Mouse (Mus musculus): ENCODE results near the gene Cabp7. TPM values are rescaled to one million over a fixed set of nuclear protein-coding genes. Genes with fewer than 3 reads are reported as not detected.
A peak's percentile ranks its signal among the peaks of the same experiment; 100 is the strongest.

Cabp7 gene
- 1.9 and 4.5 TPM in 2 replicates for total RNA-seq (2012; rRNA removed)

GRCm38 (mm10) chr11:4746733-4747132 is at the start of gene Cabp7:
Cabp7 (minus strand) TSS chr11:4746778.
- Histone ChIP-seq H3K36me3 (ENCODE audit: control insufficient read depth, insufficient read depth, low read length, poor library complexity, severe bottlenecking) (no peaks in the 10 kb centered on the region), H3K9ac (ENCODE audit: insufficient read depth, low read depth, low read length, poor library complexity, severe bottlenecking) (peak within 1 kb of the TSS; percentile 71), H3K9me3 (ENCODE audit: control insufficient read depth, insufficient read depth, low read depth, low read length) (no peaks in the 10 kb centered on the region), H3K4me1 (ENCODE audit: control insufficient read depth in 2 of 2, insufficient read depth in 2 of 2, low read length in 2 of 2, poor library complexity in 1 of 2) (peaks cover 0 to 4% of the 10 kb centered on the region in 2 experiments; a peak in 2 of 4 replicates), H3K4me3 (ENCODE audit: insufficient read depth in 1 of 2, low read depth in 1 of 2, low read length in 2 of 2, poor library complexity in 1 of 2, severe bottlenecking in 1 of 2) (peak within 1 kb of the TSS; percentile 82 to 92), H3K27ac (ENCODE audit: insufficient read depth, low read depth, low read length, poor library complexity, severe bottlenecking) (no peak within 1 kb of the TSS)
- DNase-seq (ENCODE audit: low read depth, low spot score), result no peak
- TF ChIP-seq ZNF384 (IDR thresholded peaks at IDR 0.05; ENCODE audit: low read depth, low read length) (no peak), MAFK (IDR thresholded peaks at IDR 0.05; ENCODE audit: insufficient read depth, low read depth, low read length) (no peak), HCFC1 (IDR thresholded peaks at IDR 0.05; ENCODE audit: borderline replicate concordance, insufficient read depth, low read length) (no peak), CHD2 (IDR thresholded peaks at IDR 0.05; ENCODE audit: low read depth, low read length) (no peak), ZC3H11A (IDR thresholded peaks at IDR 0.05; ENCODE audit: borderline replicate concordance, low read depth, low read length) (no peak)
- in situ Hi-C loops (cut with MboI; ENCODE audit: low sequenced_read_pairs in 2 of 2, unreplicated experiment in 2 of 2), result no loop called here

DNA sequence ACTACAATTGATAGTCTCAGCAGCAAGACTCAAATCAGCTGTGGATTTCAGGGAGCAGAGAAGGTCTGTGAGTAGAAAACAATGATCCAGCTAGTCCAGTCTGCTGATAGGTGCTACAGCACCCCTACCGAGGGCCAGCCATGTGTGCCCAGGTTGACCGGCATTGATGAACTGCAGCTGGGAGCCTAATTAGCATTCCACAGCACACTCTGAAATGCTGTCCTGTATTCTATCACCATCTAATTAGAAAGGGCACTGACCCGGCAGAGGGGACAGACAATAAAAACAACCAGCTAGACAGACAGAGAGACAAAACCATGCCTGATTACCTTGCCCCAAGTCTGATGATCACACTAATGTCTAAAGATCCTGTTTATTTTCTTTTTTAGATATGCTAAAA is 46.4 kb upstream of the Cabp7 start:
- no peak overlapping the region for H3K27ac ChIP-seq (ENCODE audit: insufficient read depth, low read depth, low read length, poor library complexity, severe bottlenecking)
- no peak for DNase-seq (ENCODE audit: low read depth, low spot score)
- H3K4me3 ChIP-seq (ENCODE audit: insufficient read depth in 1 of 2, low read depth in 1 of 2, low read length in 2 of 2, poor library complexity in 1 of 2, severe bottlenecking in 1 of 2), result no peak overlapping the region
- 0 out of 4 replicates have a peak, but pooled peaks cover 0 to 2% of the 10 kb centered on the region in 2 experiments for H3K4me1 ChIP-seq (ENCODE audit: control insufficient read depth in 2 of 2, insufficient read depth in 2 of 2, low read length in 2 of 2, poor library complexity in 1 of 2)
- H3K9ac ChIP-seq (ENCODE audit: insufficient read depth, low read depth, low read length, poor library complexity, severe bottlenecking), result no peak overlapping the region
- in situ Hi-C loops (cut with MboI; ENCODE audit: low sequenced_read_pairs in 2 of 2, unreplicated experiment in 2 of 2), result no loop called here
- TF ChIP-seq ZNF384 (IDR thresholded peaks at IDR 0.05; ENCODE audit: low read depth, low read length) (no peak), MAFK (IDR thresholded peaks at IDR 0.05; ENCODE audit: insufficient read depth, low read depth, low read length) (no peak), CHD2 (IDR thresholded peaks at IDR 0.05; ENCODE audit: low read depth, low read length) (no peak), ZC3H11A (IDR thresholded peaks at IDR 0.05; ENCODE audit: borderline replicate concordance, low read depth, low read length) (no peak), HCFC1 (IDR thresholded peaks at IDR 0.05; ENCODE audit: borderline replicate concordance, insufficient read depth, low read length) (no peak)
- peaks cover 38% of the 10 kb centered on the region for H3K36me3 ChIP-seq (ENCODE audit: control insufficient read depth, insufficient read depth, low read length, poor library complexity, severe bottlenecking)
- H3K9me3 ChIP-seq (ENCODE audit: control insufficient read depth, insufficient read depth, low read depth, low read length), result no peaks in the 10 kb centered on the region

DNA sequence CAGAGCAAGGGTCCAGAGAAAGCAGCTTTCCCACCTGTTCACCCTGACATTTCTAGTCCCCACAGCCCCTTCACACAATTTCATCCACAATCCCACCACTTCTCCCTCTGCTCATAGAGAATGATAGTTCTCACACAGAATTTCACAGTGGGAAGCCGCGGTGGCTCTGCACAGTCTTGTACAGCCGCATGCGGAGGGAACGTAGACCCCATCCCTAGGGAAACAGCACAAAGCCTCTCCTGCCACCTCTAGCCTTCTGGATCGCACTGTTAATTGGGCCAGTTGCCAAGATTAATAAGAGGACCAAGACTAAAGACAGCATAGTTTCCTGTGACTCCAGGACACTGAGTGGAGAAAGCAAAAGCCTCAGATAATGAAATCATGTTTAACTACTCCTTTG is 45.0 kb upstream of the Cabp7 start:
- DNase-seq (ENCODE audit: low read depth, low spot score), result no peak
- Histone ChIP-seq H3K27ac (ENCODE audit: insufficient read depth, low read depth, low read length, poor library complexity, severe bottlenecking) (no peak overlapping the region), H3K4me1 (ENCODE audit: control insufficient read depth in 2 of 2, insufficient read depth in 2 of 2, low read length in 2 of 2, poor library complexity in 1 of 2) (0 out of 4 replicates have a peak, but pooled peaks cover 0 to 2% of the 10 kb centered on the region in 2 experiments), H3K4me3 (ENCODE audit: insufficient read depth in 1 of 2, low read depth in 1 of 2, low read length in 2 of 2, poor library complexity in 1 of 2, severe bottlenecking in 1 of 2) (no peak overlapping the region), H3K36me3 (ENCODE audit: control insufficient read depth, insufficient read depth, low read length, poor library complexity, severe bottlenecking) (peaks cover 49% of the 10 kb centered on the region), H3K9me3 (ENCODE audit: control insufficient read depth, insufficient read depth, low read depth, low read length) (no peaks in the 10 kb centered on the region), H3K9ac (ENCODE audit: insufficient read depth, low read depth, low read length, poor library complexity, severe bottlenecking) (no peak overlapping the region)
- TF ChIP-seq ZNF384 (IDR thresholded peaks at IDR 0.05; ENCODE audit: low read depth, low read length) (no peak), HCFC1 (IDR thresholded peaks at IDR 0.05; ENCODE audit: borderline replicate concordance, insufficient read depth, low read length) (no peak), MAFK (IDR thresholded peaks at IDR 0.05; ENCODE audit: insufficient read depth, low read depth, low read length) (no peak), ZC3H11A (IDR thresholded peaks at IDR 0.05; ENCODE audit: borderline replicate concordance, low read depth, low read length) (no peak), CHD2 (IDR thresholded peaks at IDR 0.05; ENCODE audit: low read depth, low read length) (no peak)
- in situ Hi-C loops (cut with MboI; ENCODE audit: low sequenced_read_pairs in 2 of 2, unreplicated experiment in 2 of 2), result no loop called here

DNA sequence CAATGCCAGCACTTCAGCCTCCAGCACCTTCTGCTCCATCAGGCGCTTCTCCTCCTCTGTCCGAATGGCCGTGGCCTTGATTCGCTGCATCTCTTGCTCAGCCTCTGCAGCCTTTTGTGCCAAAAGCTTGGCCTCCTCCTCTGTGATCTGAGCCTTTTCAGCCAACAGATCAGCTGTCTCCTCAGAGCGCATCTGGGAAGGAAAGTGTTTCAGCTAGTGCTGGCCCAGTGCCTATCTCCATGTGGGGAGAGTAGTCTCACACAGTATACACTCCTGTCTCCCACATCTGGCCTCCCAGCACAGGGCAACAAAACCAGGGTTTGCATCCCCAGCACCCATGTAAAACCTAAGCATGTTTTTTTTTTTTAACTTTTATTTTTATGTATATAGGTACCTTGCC is 43.1 kb upstream of the Cabp7 start:
- DNase-seq (ENCODE audit: low read depth, low spot score), result no peak
- no peak overlapping the region for H3K4me3 ChIP-seq (ENCODE audit: insufficient read depth in 1 of 2, low read depth in 1 of 2, low read length in 2 of 2, poor library complexity in 1 of 2, severe bottlenecking in 1 of 2)
- H3K9ac ChIP-seq (ENCODE audit: insufficient read depth, low read depth, low read length, poor library complexity, severe bottlenecking), result no peak overlapping the region
- in situ Hi-C loops (cut with MboI; ENCODE audit: low sequenced_read_pairs in 2 of 2, unreplicated experiment in 2 of 2), result no loop called here
- 0 out of 4 replicates have a peak, but pooled peaks cover 0 to 2% of the 10 kb centered on the region in 2 experiments for H3K4me1 ChIP-seq (ENCODE audit: control insufficient read depth in 2 of 2, insufficient read depth in 2 of 2, low read length in 2 of 2, poor library complexity in 1 of 2)
- peaks cover 57% of the 10 kb centered on the region for H3K36me3 ChIP-seq (ENCODE audit: control insufficient read depth, insufficient read depth, low read length, poor library complexity, severe bottlenecking)
- no peak overlapping the region for H3K27ac ChIP-seq (ENCODE audit: insufficient read depth, low read depth, low read length, poor library complexity, severe bottlenecking)
- H3K9me3 ChIP-seq (ENCODE audit: control insufficient read depth, insufficient read depth, low read depth, low read length), result no peaks in the 10 kb centered on the region
- TF ChIP-seq ZNF384 (IDR thresholded peaks at IDR 0.05; ENCODE audit: low read depth, low read length), result no peak
- TF ChIP-seq MAFK (IDR thresholded peaks at IDR 0.05; ENCODE audit: insufficient read depth, low read depth, low read length), result no peak
- TF ChIP-seq HCFC1 (IDR thresholded peaks at IDR 0.05; ENCODE audit: borderline replicate concordance, insufficient read depth, low read length), result no peak
